Mouse (Mus musculus): Measurements from ENCODE around the gene Arrb2.

DNA sequence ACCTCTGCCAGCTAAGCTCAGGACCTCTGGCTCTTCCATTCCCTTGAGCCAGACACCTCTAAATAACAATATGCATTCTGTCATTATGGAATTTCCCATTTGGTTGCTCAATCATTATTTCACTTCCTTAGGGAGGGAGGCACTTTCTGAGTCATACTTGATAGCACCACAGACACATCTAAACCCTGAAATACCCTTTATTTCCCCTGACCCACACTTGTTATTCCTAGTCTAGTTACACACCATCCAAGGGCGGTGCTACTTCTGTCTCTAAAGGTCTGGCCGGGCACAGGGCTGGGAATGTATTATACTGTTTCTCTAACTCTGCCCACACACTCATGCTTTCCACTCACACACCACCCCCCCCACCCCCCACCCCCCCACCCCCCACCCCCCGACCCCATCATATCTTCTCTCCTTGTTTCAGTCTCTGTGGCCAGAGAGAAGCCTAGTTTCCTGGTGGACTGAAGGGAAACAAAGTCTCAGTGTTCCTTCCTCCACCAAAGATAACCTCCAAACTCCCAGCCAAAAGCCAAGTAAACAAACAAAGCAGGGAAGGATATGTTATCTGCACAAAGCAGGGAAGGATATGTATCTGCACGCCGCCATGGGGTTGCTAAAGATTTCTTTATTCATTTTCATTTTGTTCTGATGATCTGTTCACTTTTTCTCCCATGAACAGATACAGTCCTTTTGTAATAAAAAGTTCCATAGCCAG lies 35.6 kb downstream of the Arrb2 start:
- no peak for TF ChIP-seq POLR2A (IDR thresholded peaks at IDR 0.05; ENCODE audit: extremely low read depth, insufficient read depth, low read length)
- no peak for TF ChIP-seq CTCF (IDR thresholded peaks at IDR 0.05; ENCODE audit: low read depth, low read length)
